Mouse (Mus musculus): ENCODE data around the gene Klhl42. TPM values are rescaled to one million over a fixed set of nuclear protein-coding genes. Genes with fewer than 3 reads are reported as not detected.
A peak's percentile ranks its signal among the peaks of the same experiment; 100 is the strongest.

Klhl42 gene
- polyA plus RNA-seq, 1 experiment from 2014 or later, result 6.5 TPM

DNA sequence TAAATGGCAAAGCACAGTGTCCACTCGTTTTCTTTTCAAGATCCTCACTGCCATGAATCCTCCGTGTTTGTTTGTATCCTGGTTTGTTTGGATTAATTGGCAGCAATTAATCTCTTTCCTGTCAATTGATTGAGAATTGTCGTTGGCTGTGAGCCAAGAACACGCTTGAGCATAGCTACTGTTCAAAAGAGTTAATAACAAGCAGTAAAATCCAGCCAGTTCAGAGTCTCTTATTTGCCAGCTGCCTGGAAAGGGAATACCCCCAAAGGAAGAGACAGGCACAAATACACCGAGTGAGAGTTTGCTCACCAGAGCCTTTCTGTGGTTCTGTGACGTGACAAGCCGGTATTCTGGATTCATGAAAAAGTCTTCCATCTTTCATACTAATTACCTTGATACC, 29.1 kb upstream of the Klhl42 start:
- H3K9ac ChIP-seq, result no peak overlapping the region
- 69% methylated on average over 7 of the region's 7 CpGs for WGBS
- ATAC-seq (replicated peaks; ENCODE audit: low FRiP score), result no peak

DNA sequence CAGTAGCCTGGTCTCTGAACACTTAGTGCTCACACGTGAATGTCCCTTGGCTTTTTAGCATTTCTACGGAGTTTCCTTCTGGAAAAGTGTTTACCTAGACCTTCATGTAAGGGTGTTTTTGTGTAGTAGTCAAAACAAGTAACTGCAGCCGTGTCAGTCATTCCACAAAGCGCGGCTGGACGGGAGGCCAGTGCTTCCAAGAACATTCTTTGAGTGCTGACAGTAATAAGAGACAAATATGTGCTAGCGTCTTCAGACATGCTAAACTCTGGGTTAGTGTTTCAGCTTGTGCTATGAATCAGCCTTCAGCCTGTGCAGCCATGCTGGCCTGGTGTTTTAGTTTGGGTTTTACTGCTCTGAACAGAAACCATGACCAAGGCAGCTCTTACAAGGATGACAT, 28.5 kb upstream of the Klhl42 start:
- H3K36me3 ChIP-seq, result peaks cover 75% of the 10 kb centered on the region
- ATAC-seq (replicated peaks; ENCODE audit: low FRiP score), result no peak
- no peaks in the 10 kb centered on the region for H3K4me1 ChIP-seq
- WGBS, result 74% methylated on average over 7 of the region's 7 CpGs
- no peaks in the 10 kb centered on the region for H3K9me3 ChIP-seq (replicated peaks)
- no peak overlapping the region for H3K4me3 ChIP-seq (replicated peaks)
- no peaks in the 10 kb centered on the region for H3K27me3 ChIP-seq
- no peak overlapping the region for H3K9ac ChIP-seq
- no peak overlapping the region for H3K27ac ChIP-seq
- H3K4me2 ChIP-seq, result no peak overlapping the region

More for the DNA sequence above, 29.1 kb upstream of the Klhl42 start:
- Histone ChIP-seq H3K4me2 (no peak overlapping the region), H3K27me3 (no peaks in the 10 kb centered on the region), H3K27ac (no peak overlapping the region), H3K4me1 (no peaks in the 10 kb centered on the region), H3K4me3 (replicated peaks) (no peak overlapping the region), H3K9me3 (replicated peaks) (no peaks in the 10 kb centered on the region), H3K36me3 (peaks cover 73% of the 10 kb centered on the region)

DNA sequence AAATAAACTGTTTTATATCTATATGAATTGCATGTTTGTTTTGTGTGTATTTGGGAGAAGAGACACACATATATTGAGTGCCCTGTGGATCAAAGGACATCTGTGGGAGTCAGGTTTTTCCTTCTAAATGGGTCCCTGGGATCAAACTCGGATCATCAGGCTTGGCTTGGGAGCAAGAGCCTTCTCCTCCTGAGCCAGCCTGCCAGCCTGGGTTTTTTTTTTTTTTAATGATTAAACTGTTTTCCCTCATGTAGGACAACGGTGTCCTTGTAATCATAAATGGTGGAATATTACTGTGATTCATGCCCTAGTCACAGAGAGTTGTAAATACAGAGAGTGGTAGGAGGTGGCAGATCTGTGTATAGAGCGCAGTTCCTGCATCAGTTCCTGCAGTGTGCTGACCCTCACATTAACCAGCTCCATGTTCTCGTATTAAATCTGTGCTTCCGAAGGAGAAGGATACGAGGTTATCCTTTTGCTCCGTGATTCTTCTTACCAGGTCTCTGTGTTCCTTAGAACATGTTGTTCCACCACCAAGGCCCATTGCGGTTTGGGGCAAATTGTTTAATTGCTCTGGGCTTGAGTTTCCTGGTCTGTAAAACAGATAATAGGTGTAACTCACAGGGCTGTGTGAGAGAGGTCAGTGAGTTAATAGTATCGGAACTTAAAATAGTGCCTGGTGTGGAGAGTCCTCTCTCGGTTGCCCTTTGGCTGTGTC, 26.8 kb upstream of the Klhl42 start:
- ATAC-seq (replicated peaks; ENCODE audit: low FRiP score), result no peak
- no peak overlapping the region for H3K27ac ChIP-seq
- WGBS, result 57% methylated on average over 10 of the region's 10 CpGs

DNA sequence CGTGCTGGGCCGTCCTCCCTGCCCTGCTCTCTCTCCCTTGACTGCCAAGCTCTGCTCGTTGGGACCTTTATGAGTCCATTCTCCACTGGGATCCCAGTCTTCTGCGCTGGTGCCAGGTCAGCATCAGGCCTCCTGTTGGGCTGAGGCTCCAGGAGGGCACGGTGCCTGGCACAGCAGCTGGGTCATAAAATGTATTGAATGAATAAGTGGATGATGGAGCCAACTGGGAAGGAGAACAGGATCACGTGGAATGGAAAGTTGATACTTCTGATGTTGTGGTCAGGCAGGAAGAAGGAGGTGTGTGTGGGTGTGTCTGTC, 26.3 kb upstream of the Klhl42 start:
- no peaks in the 10 kb centered on the region for H3K9me3 ChIP-seq (replicated peaks)
- no peak overlapping the region for H3K27ac ChIP-seq
- peaks cover 78% of the 10 kb centered on the region for H3K36me3 ChIP-seq
- no peaks in the 10 kb centered on the region for H3K4me1 ChIP-seq
- 55% methylated on average over 6 of the region's 6 CpGs for WGBS
- H3K4me3 ChIP-seq (replicated peaks), result no peak overlapping the region
- 0 out of 2 replicates have a peak, but pooled peaks have one; percentile 25 for ATAC-seq (replicated peaks; ENCODE audit: low FRiP score)
- no peak overlapping the region for H3K4me2 ChIP-seq
- H3K9ac ChIP-seq, result no peak overlapping the region
- H3K27me3 ChIP-seq, result no peaks in the 10 kb centered on the region

More for the DNA sequence above, 26.8 kb upstream of the Klhl42 start:
- H3K4me1 ChIP-seq, result no peaks in the 10 kb centered on the region
- H3K9ac ChIP-seq, result no peak overlapping the region
- no peak overlapping the region for H3K4me3 ChIP-seq (replicated peaks)
- H3K36me3 ChIP-seq, result peaks cover 77% of the 10 kb centered on the region
- no peak overlapping the region for H3K4me2 ChIP-seq
- no peaks in the 10 kb centered on the region for H3K9me3 ChIP-seq (replicated peaks)
- no peaks in the 10 kb centered on the region for H3K27me3 ChIP-seq

DNA sequence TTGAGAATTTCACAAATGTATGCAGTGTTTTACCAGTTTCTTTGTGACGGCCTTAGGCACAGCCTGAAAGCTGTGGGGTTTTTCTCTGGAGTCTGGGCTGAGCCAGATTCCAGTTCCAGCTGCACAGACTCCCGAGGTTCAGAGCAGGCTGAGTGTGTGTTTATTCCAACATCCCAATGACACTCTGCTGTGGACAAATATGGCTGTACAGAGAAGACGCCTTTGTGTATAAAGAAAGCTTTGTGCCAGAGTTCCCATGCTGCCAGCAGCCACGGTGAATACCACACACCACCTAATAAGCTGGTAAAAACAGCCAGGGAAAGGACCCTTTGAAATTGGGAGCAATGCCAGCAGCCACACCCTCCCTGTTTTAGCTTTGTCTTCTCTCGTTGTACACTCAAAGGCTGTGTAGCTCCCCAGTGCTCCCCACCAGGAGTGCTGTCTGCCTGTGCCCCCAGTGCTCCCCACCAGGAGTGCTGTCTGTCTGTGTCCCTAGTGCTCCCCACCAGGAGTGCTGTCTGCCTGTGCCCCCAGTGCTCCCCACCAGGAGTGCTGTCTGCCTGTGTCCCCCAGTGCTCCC, 15.3 kb upstream of the Klhl42 start:
- Histone ChIP-seq H3K36me3 (peaks cover 40% of the 10 kb centered on the region), H3K27me3 (no peaks in the 10 kb centered on the region), H3K4me1 (no peaks in the 10 kb centered on the region), H3K4me2 (no peak overlapping the region), H3K9me3 (replicated peaks) (no peaks in the 10 kb centered on the region), H3K27ac (no peak overlapping the region), H3K4me3 (replicated peaks) (no peak overlapping the region), H3K9ac (no peak overlapping the region)
- WGBS, result 76% methylated on average over 5 of the region's 5 CpGs
- no peak for ATAC-seq (replicated peaks; ENCODE audit: low FRiP score)

DNA sequence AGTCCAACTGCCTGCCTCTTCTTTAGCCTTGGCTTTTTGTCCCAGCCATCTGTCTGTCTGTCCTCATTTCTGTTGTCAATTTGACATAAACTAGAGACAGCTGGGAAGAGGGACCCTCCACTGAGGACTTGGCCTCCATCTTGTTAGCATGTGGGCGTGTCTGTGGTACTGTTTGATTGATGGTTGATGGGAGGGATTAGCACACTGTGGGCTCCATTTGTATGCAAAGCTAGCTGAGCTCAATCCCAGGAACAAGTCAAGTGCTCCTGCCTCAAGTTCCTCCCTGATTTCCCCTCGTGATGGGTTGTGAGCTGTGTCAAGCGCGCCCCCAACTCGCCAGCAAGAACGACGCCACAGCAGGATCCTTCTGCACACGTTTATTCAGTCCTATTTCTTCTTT, 14.3 kb upstream of the Klhl42 start:
- Histone ChIP-seq H3K27ac (no peak overlapping the region), H3K4me3 (replicated peaks) (no peak overlapping the region), H3K36me3 (peaks cover 31% of the 10 kb centered on the region), H3K4me1 (no peaks in the 10 kb centered on the region), H3K27me3 (no peaks in the 10 kb centered on the region), H3K4me2 (no peak overlapping the region), H3K9me3 (replicated peaks) (no peaks in the 10 kb centered on the region), H3K9ac (no peak overlapping the region)
- no peak for ATAC-seq (replicated peaks; ENCODE audit: low FRiP score)
- 79% methylated on average over 8 of the region's 8 CpGs for WGBS

DNA sequence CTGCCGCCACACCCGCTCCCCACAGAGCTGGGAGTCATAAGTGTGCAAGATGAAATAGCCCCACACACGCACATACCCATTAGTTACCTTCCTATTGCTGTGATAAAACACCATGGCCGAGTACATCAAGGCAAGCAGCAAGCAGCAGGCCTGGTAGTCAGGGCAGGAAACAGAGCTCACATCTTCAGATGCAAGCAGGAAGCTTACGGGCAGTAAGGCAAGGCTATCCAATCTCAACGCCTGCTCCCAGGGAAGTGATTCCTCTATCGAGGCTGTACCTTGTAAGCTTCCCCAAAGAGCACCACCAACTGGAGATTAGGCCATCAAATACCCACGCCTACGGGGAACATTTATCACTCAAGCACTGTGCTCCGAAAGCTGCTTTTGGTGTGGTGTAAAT, 11.3 kb upstream of the Klhl42 start:
- no peak for ATAC-seq (replicated peaks; ENCODE audit: low FRiP score)
- H3K36me3 ChIP-seq, result peaks cover 10% of the 10 kb centered on the region
- no peaks in the 10 kb centered on the region for H3K9me3 ChIP-seq (replicated peaks)
- 87% methylated on average over 10 of the region's 10 CpGs for WGBS
- H3K9ac ChIP-seq, result no peak overlapping the region
- H3K4me3 ChIP-seq (replicated peaks), result no peak overlapping the region
- no peak overlapping the region for H3K27ac ChIP-seq
- H3K4me1 ChIP-seq, result no peaks in the 10 kb centered on the region
- H3K4me2 ChIP-seq, result no peak overlapping the region
- peaks cover 13% of the 10 kb centered on the region; the same call in 1 of the 2 replicates for H3K27me3 ChIP-seq

DNA sequence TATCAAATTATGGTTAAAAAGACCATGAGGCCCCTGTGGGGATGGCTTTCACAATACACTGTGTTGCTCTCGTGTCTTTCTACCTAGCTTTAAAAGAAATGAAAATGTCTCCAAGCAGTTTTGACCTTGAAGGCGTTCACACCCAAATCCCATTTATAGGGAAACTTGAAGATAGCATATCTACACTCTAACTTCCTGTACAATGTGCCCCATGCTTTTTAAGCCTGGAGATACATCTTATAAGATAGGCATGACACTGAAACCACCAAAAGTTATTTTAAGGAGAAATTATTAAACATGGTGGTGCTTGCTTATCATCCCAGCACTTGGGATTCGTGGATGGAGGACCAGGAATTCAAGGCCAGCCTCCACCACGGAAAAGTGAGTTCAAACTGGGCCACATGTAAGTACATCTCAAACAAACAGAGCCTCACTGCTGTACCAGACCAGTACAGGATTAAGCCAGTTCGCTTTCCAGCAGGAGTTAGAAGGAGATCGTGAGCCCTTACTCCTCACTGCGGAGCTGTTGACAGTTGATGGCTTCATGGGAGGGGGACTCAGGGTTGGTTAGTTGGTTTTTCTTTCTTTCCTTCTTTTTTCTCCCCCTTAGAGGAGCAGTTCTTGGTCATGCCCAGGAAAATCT, 5.7 kb upstream of the Klhl42 start:
- H3K4me2 ChIP-seq, result no peak overlapping the region
- H3K4me3 ChIP-seq (replicated peaks), result no peak overlapping the region
- no peak overlapping the region for H3K9ac ChIP-seq
- peaks cover 22% of the 10 kb centered on the region for H3K4me1 ChIP-seq
- 59% methylated on average over 7 of the region's 7 CpGs for WGBS
- H3K9me3 ChIP-seq (replicated peaks), result no peaks in the 10 kb centered on the region
- no peaks in the 10 kb centered on the region for H3K36me3 ChIP-seq
- ATAC-seq (replicated peaks; ENCODE audit: low FRiP score), result no peak
- peaks cover 33% of the 10 kb centered on the region for H3K27me3 ChIP-seq
- H3K27ac ChIP-seq, result no peak overlapping the region

DNA sequence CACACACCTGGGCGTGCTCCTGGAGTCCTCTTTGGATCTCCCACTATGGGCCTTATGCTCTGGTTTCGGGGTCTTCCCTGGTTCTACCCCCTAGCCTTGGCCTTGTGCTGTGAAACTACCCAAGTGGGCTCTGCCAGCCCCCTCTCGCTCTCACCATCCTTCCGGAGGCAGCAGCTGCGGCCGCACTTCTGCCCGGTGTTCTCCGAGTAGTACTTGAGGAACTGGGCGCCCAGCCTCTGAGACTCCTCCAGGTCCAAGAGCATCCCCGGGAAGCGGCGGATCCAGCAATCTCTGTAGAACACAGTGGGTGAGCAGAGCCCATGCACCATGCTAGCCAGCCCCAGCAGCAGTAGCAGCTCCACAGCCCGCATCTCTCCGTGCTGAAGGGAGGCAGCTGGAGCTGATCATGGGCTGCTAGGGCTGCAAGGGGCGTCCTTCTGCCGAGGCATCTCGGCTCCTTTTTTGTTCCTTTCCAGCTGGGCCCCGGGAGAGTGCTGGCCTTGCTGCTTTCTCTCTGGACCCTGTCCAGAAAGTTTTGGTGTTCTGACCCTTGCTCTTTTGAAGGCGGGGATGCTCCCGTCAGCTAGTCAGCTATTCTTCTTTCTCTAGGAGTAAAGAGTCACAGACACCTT, 4.5 kb upstream of the Klhl42 start, which contains the start of gene Mansc4:
Gene Mansc4, minus strand, starts transcription at position 439 of the 632 bp plus-strand sequence.
- peaks cover 26% of the 10 kb centered on the region for H3K4me1 ChIP-seq
- peak within 1 kb of the TSS; percentile 24; the same call in 1 of the 2 replicates for H3K9ac ChIP-seq
- no peaks in the 10 kb centered on the region for H3K36me3 ChIP-seq
- peaks cover 35% of the 10 kb centered on the region for H3K27me3 ChIP-seq
- H3K27ac ChIP-seq, result peak within 1 kb of the TSS; percentile 49
- no peaks in the 10 kb centered on the region for H3K9me3 ChIP-seq (replicated peaks)
- peak; percentile 66 for ATAC-seq (replicated peaks; ENCODE audit: low FRiP score)
- peak within 1 kb of the TSS; percentile 62 for H3K4me2 ChIP-seq
- WGBS, result 3% methylated on average over 20 of the region's 20 CpGs
- peak within 1 kb of the TSS; percentile 37 for H3K4me3 ChIP-seq (replicated peaks)

DNA sequence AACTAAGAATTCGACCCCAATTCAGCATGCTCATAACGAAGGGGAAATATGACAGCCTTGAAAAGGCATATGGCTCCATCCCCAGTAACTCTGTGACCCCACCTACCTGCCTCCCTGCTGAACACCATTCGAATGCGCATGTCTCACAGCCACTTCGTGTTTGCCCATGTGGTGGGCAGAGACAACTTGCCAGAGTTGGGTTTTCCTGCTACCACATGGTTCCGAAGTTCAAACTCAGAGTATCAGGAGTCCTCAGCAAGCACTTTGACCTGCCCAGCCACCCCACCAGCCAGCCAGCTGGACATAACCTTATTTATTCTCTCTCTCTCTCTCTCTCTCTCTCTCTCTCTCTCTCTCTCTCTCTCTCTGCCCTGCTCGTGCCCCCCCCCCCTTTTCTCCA, 3.4 kb upstream of the Klhl42 start:
- H3K36me3 ChIP-seq, result no peaks in the 10 kb centered on the region
- no peak overlapping the region for H3K4me2 ChIP-seq
- WGBS, result 33% methylated on average over 7 of the region's 7 CpGs
- peaks cover 36% of the 10 kb centered on the region for H3K4me1 ChIP-seq
- no peak overlapping the region for H3K4me3 ChIP-seq (replicated peaks)
- no peak overlapping the region for H3K9ac ChIP-seq
- H3K27ac ChIP-seq, result no peak overlapping the region
- H3K9me3 ChIP-seq (replicated peaks), result no peaks in the 10 kb centered on the region
- H3K27me3 ChIP-seq, result peaks cover 35% of the 10 kb centered on the region
- no peak for ATAC-seq (replicated peaks; ENCODE audit: low FRiP score)

DNA sequence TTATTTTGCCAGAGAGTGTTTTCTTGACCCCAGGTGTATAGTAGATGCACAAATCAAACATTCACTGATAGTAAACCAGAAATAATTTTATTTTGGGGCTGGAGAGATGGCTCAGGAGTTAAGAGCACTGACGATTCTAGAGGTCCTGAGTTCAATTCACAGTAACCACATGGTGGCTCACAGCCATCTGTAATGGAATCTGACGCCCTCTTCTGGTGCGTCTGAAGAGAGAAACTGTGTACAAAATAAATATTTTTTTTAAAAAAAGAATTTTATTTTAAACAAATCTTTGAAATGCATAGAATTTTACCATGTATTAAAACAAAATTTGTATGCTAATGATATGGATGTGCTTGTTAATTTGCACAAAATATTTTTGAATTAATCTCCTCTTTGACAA, 2.7 kb upstream of the Klhl42 start:
- Histone ChIP-seq H3K9ac (no peak overlapping the region), H3K36me3 (no peaks in the 10 kb centered on the region), H3K4me1 (peaks cover 36% of the 10 kb centered on the region), H3K4me2 (no peak overlapping the region), H3K27ac (no peak overlapping the region), H3K27me3 (peaks cover 28% of the 10 kb centered on the region), H3K4me3 (replicated peaks) (no peak overlapping the region), H3K9me3 (replicated peaks) (no peaks in the 10 kb centered on the region)
- WGBS, result 76% methylated on average over 3 of the region's 3 CpGs
- ATAC-seq (replicated peaks; ENCODE audit: low FRiP score), result no peak

DNA sequence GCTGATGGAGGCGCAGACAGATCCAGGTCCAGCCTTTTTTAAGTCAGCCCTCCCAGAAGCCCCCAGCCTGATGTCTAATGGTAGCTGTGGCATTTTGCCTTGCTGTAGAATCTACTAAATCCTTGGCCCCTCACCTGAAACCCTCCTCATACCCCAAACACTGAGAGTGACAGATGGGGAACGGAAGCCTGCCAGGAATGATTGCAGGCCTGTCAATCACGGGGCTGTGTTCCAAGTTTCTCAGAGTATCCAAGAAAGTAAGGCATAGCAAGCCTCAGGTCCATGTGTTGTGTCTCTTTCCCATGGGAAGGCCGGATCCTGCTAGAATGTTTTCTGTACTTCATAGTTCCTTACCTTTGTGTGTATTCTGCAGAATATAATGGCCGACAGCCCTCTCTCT, 988 bp upstream of the Klhl42 start:
- 77% methylated on average over 5 of the region's 5 CpGs for WGBS
- Histone ChIP-seq H3K4me2 (peak overlapping the region; percentile 98), H3K27ac (no peak overlapping the region), H3K4me1 (peaks cover 42% of the 10 kb centered on the region), H3K27me3 (peaks cover 22% of the 10 kb centered on the region), H3K9me3 (replicated peaks) (no peaks in the 10 kb centered on the region), H3K36me3 (peaks cover 11% of the 10 kb centered on the region; the same call in 1 of the 2 replicates), H3K4me3 (replicated peaks) (no peak overlapping the region), H3K9ac (no peak overlapping the region)
- no peak for ATAC-seq (replicated peaks; ENCODE audit: low FRiP score)
